Comparison of ENCODE assay signal across 8 mouse cellular contexts in genomic region chr2:37802610-37803212, GRCm38 (mm10). TPM values are rescaled to one million over a fixed set of nuclear protein-coding genes. Genes with fewer than 3 reads are reported as not detected.
DNase-seq lines count a peak whose midpoint lies in the region; ATAC-seq and TF ChIP-seq lines count a peak whose summit lies in the region.

No protein-coding gene starts in this region.

- ATAC-seq in heart, embryonic 12.5 days (ENCODE audit: insufficient number of reproducible peaks, low FRiP score) = 0 out of 2 replicates have a peak, but pooled peaks have one; percentile 47
- ATAC-seq in kidney, postnatal 0 days (replicated peaks; ENCODE audit: low FRiP score, low read depth) = peak; percentile 67
- peak; percentile 67 for ATAC-seq in liver, embryonic 11.5 days (replicated peaks; ENCODE audit: low FRiP score)
- ATAC-seq in stomach, embryonic 14.5 days (ENCODE audit: insufficient number of reproducible peaks, insufficient read depth, low FRiP score, low read depth) = peak; percentile 68; the same call in 1 of the 2 replicates

- H3K4me1 ChIP-seq in heart, embryonic 12.5 days (replicated peaks) = peaks cover 16% of the 10 kb centered on the region
- no peaks in the 10 kb centered on the region for H3K4me1 ChIP-seq in kidney, postnatal 0 days (replicated peaks; ENCODE audit: insufficient read depth, low read length)
- no peaks in the 10 kb centered on the region; the same call in 1 of the 2 replicates for H3K4me1 ChIP-seq in liver, embryonic 11.5 days (replicated peaks; ENCODE audit: control insufficient read depth, insufficient read depth, low read length)
- no peaks in the 10 kb centered on the region for H3K4me1 ChIP-seq in stomach, embryonic 14.5 days (ENCODE audit: control insufficient read depth, insufficient read depth, low read length)

- peak; percentile 74 for DNase-seq in A20 (ENCODE audit: low read depth, low spot score)
- peak; percentile 70 for DNase-seq in adrenal gland, adult 8-10 months
- DNase-seq in embryo, embryonic 9.5 days (ENCODE audit: extremely low spot score) = peak; percentile 82
- peak; percentile 84 for DNase-seq in kidney, postnatal 0 days (ENCODE audit: low spot score)
- DNase-seq in liver, embryonic 11.5 days (ENCODE audit: low spot score) = peak; percentile 62
- peak; percentile 82 for DNase-seq in neural tube, embryonic 10.5 days (ENCODE audit: extremely low spot score, low spot score)

- H3K27ac ChIP-seq in heart, embryonic 12.5 days (ENCODE audit: poor library complexity, severe bottlenecking) = no peak overlapping the region
- no peak overlapping the region for H3K27ac ChIP-seq in kidney, postnatal 0 days
- no peak overlapping the region for H3K27ac ChIP-seq in liver, embryonic 11.5 days (ENCODE audit: low read depth, low read length)
- H3K27ac ChIP-seq in stomach, embryonic 14.5 days (ENCODE audit: low read length) = no peak overlapping the region

- TF ChIP-seq CTCF in kidney, postnatal 0 days (IDR thresholded peaks at IDR 0.05; ENCODE audit: low read depth) = peak; percentile 95

- no peaks in the 10 kb centered on the region for H3K9me3 ChIP-seq in heart, embryonic 12.5 days (replicated peaks)
- no peaks in the 10 kb centered on the region for H3K9me3 ChIP-seq in kidney, postnatal 0 days (replicated peaks; ENCODE audit: low read length)
- no peaks in the 10 kb centered on the region for H3K9me3 ChIP-seq in liver, embryonic 11.5 days (ENCODE audit: control insufficient read depth, low read length)
- no peaks in the 10 kb centered on the region for H3K9me3 ChIP-seq in stomach, embryonic 14.5 days (ENCODE audit: control insufficient read depth, low read depth, low read length)

- no peak overlapping the region for H3K4me2 ChIP-seq in heart, embryonic 12.5 days
- H3K4me2 ChIP-seq in kidney, postnatal 0 days (ENCODE audit: low read length) = no peak overlapping the region
- no peak overlapping the region for H3K4me2 ChIP-seq in liver, embryonic 11.5 days
- no peak overlapping the region for H3K4me2 ChIP-seq in stomach, embryonic 14.5 days (replicated peaks; ENCODE audit: low read depth, low read length)

- 44% methylated on average over 4 of the region's 4 CpGs for WGBS in heart, embryonic 12.5 days
- WGBS in kidney, postnatal 0 days = 46% methylated on average over 4 of the region's 4 CpGs
- 45% methylated on average over 4 of the region's 4 CpGs for WGBS in liver, embryonic 11.5 days
- 46% methylated on average over 4 of the region's 4 CpGs for WGBS in stomach, embryonic 14.5 days

- peaks cover 12% of the 10 kb centered on the region for H3K36me3 ChIP-seq in heart, embryonic 12.5 days
- no peaks in the 10 kb centered on the region for H3K36me3 ChIP-seq in kidney, postnatal 0 days (ENCODE audit: insufficient read depth, low read length)
- H3K36me3 ChIP-seq in liver, embryonic 11.5 days (ENCODE audit: control insufficient read depth, insufficient read depth, low read length) = no peaks in the 10 kb centered on the region; the same call in 1 of the 2 replicates
- no peaks in the 10 kb centered on the region; the same call in 1 of the 2 replicates for H3K36me3 ChIP-seq in stomach, embryonic 14.5 days (ENCODE audit: control insufficient read depth, insufficient read depth, low read length)

- no peaks in the 10 kb centered on the region for H3K27me3 ChIP-seq in heart, embryonic 12.5 days (replicated peaks)
- no peaks in the 10 kb centered on the region for H3K27me3 ChIP-seq in kidney, postnatal 0 days (ENCODE audit: insufficient read depth, low read length)
- H3K27me3 ChIP-seq in liver, embryonic 11.5 days (replicated peaks; ENCODE audit: control insufficient read depth, insufficient read depth, low read length) = no peaks in the 10 kb centered on the region
- no peaks in the 10 kb centered on the region for H3K27me3 ChIP-seq in stomach, embryonic 14.5 days (ENCODE audit: control insufficient read depth, insufficient read depth, low read length)

- H3K9ac ChIP-seq in heart, embryonic 12.5 days = no peak overlapping the region
- no peak overlapping the region for H3K9ac ChIP-seq in kidney, postnatal 0 days (ENCODE audit: low read depth, low read length)
- H3K9ac ChIP-seq in liver, embryonic 11.5 days (ENCODE audit: low read depth, low read length) = no peak overlapping the region
- H3K9ac ChIP-seq in stomach, embryonic 14.5 days (replicated peaks; ENCODE audit: low read depth, low read length) = no peak overlapping the region

- H3K4me3 ChIP-seq in heart, embryonic 12.5 days = no peak overlapping the region
- H3K4me3 ChIP-seq in kidney, postnatal 0 days (replicated peaks; ENCODE audit: low read depth, low read length) = no peak overlapping the region
- no peak overlapping the region for H3K4me3 ChIP-seq in liver, embryonic 11.5 days (ENCODE audit: low read depth, low read length)
- H3K4me3 ChIP-seq in stomach, embryonic 14.5 days (ENCODE audit: low read depth, low read length) = no peak overlapping the region

RNA-seq across cellular contexts. Expression of gene Crb2, which starts 26.7 kb away (rescaled TPM):
- total RNA-seq in adrenal gland, adult 8-10 months (2022) = 1 to 10 TPM in 1 of 4 experiments, under 1 TPM in 3; 0.20 to 1.1 (median 0.57) TPM
- 7.6 and 9.1 TPM in 2 replicates for polyA plus RNA-seq in heart, embryonic 12.5 days (2016; fragmentation: Nextera tagmentation; extraction: Ambion mirVana)
- 3.1 and 3.3 TPM in 2 replicates for polyA plus RNA-seq in kidney, postnatal 0 days (2015; fragmentation: Nextera tagmentation; extraction: Ambion mirVana)
- polyA plus RNA-seq in liver, embryonic 11.5 days (2014; fragmentation: Nextera tagmentation; extraction: Ambion mirVana) = 4.8 and 5.0 TPM in 2 replicates
- polyA plus RNA-seq in stomach, embryonic 14.5 days (2014; fragmentation: Nextera tagmentation; extraction: Ambion mirVana) = 2.4 and 2.5 TPM in 2 replicates
